Mouse (Mus musculus) kidney, adult 11 months (tissue): ENCODE measurements around the gene Nxn.
A peak's percentile ranks its signal among the peaks of the same experiment; 100 is the strongest.

Experiments used
- DNase-seq: peaks from one replicate; pipeline ENCODE4 v3.0.0; 2022

Gene Nxn

GRCm38 (mm10) chr11:76294078-76294477, 104.9 kb downstream of the Nxn start:
- no peak for DNase-seq

GRCm38 (mm10) chr11:76292831-76293230, 106.1 kb downstream of the Nxn start:
- peak; percentile 53 for DNase-seq

- peak; percentile 57 for DNase-seq
Observed at GRCm38 (mm10) chr11:76292398-76292797, 106.5 kb downstream of the Nxn start.

GRCm38 (mm10) chr11:76291960-76292359, 107.0 kb downstream of the Nxn start:
- DNase-seq = no peak

GRCm38 (mm10) chr11:76290367-76290766, 108.6 kb downstream of the Nxn start:
- DNase-seq = no peak

GRCm38 (mm10) chr11:76288645-76289044, 110.3 kb downstream of the Nxn start:
- DNase-seq = no peak

- no peak for DNase-seq
Observed at GRCm38 (mm10) chr11:76287301-76287700, 111.6 kb downstream of the Nxn start.

GRCm38 (mm10) chr11:76286534-76287126, 112.3 kb downstream of the Nxn start:
- no peak for DNase-seq

- peak; percentile 81 for DNase-seq
Observed at GRCm38 (mm10) chr11:76285431-76286075, 113.4 kb downstream of the Nxn start.

- DNase-seq = no peak
Observed at GRCm38 (mm10) chr11:76283841-76284240, 115.1 kb downstream of the Nxn start.

GRCm38 (mm10) chr11:76279971-76280370, 119.0 kb downstream of the Nxn start:
- peak; percentile 52 for DNase-seq

GRCm38 (mm10) chr11:76278960-76279852, 119.7 kb downstream of the Nxn start:
- DNase-seq = no peak

- no peak for DNase-seq
Observed at GRCm38 (mm10) chr11:76272440-76272839, 126.5 kb downstream of the Nxn start.

GRCm38 (mm10) chr11:76268521-76269065, 130.3 kb downstream of the Nxn start:
- no peak for DNase-seq

- DNase-seq = no peak
Observed at GRCm38 (mm10) chr11:76268001-76268459, 130.9 kb downstream of the Nxn start.

GRCm38 (mm10) chr11:76267550-76267949, 131.4 kb downstream of the Nxn start:
- no peak for DNase-seq

- DNase-seq = no peak
Observed at GRCm38 (mm10) chr11:76262611-76263351, 136.2 kb downstream of the Nxn start.

GRCm38 (mm10) chr11:76261224-76261623, 137.7 kb downstream of the Nxn start:
- peak; percentile 31 for DNase-seq

GRCm38 (mm10) chr11:76260208-76261050, 138.5 kb downstream of the Nxn start:
- no peak for DNase-seq

GRCm38 (mm10) chr11:76258511-76258910, 140.4 kb downstream of the Nxn start:
- DNase-seq = no peak

GRCm38 (mm10) chr11:76257386-76257785, 141.6 kb downstream of the Nxn start:
- DNase-seq = no peak

- DNase-seq = no peak
Observed at GRCm38 (mm10) chr11:76256129-76256528, 142.8 kb downstream of the Nxn start.
